Mouse (Mus musculus) CH12.LX (cell line): ENCODE measurements around the gene Bmp10. TPM values are rescaled to one million over a fixed set of nuclear protein-coding genes. Genes with fewer than 3 reads are reported as not detected.

Source experiments
- DNase-seq: peaks from one replicate; pipeline ENCODE4 v3.0.0-alpha.2; 2013; ENCODE audit errors: extremely low read depth
- H3K27ac ChIP-seq: 2 replicates; pipeline ENCODE4 v1.5.1; 2012; ENCODE audit warnings: low read depth, mild to moderate bottlenecking, control low read depth, moderate library complexity; ENCODE audit not compliant: insufficient read depth
- H3K27me3 ChIP-seq: replicated peaks from 2 replicates; pipeline ENCODE3; 2012; ENCODE audit warnings: inconsistent platforms
- H3K36me3 ChIP-seq, 2 experiments: replicated peaks in 1 of 2; 2 replicates each; pipeline versions ENCODE3 to v1.6.1; 2012; ENCODE audit warnings: inconsistent platforms in 1 of 2, low read length in 1 of 2, mild to moderate bottlenecking in 1 of 2, mixed read lengths in 1 of 2, moderate library complexity in 1 of 2; ENCODE audit not compliant: control insufficient read depth in 1 of 2, insufficient read depth in 1 of 2
- H3K4me1 ChIP-seq, 2 experiments: 2 replicates each; pipeline ENCODE4 v1.6.1; 2012; ENCODE audit warnings: inconsistent platforms in 1 of 2, moderate library complexity in 1 of 2; ENCODE audit not compliant: insufficient read depth in 2 of 2, control insufficient read depth in 1 of 2
- H3K4me2 ChIP-seq: 2 replicates; pipeline ENCODE4 v1.6.1; 2012; ENCODE audit warnings: low read depth, mild to moderate bottlenecking, control low read depth; ENCODE audit not compliant: poor library complexity, insufficient read depth, severe bottlenecking
- H3K4me3 ChIP-seq, 3 experiments: fragments of 150-350 bp in 1 of 3; sonication (generic) in 1 of 3; replicated peaks in 1 of 3; 2 replicates each; pipeline versions ENCODE3 to v1.5.1; 2011 to 2012; ENCODE audit warnings: low read depth in 2 of 3, low read length in 2 of 3, mild to moderate bottlenecking in 2 of 3, moderate library complexity in 2 of 3, control low read depth in 1 of 3, improper control_type of control experiment in 1 of 3, inconsistent platforms in 1 of 3, mixed read lengths in 1 of 3; ENCODE audit not compliant: poor library complexity in 1 of 3
- H3K79me2 ChIP-seq: replicated peaks from 2 replicates; pipeline ENCODE4 v1.6.1; 2012; ENCODE audit warnings: mild to moderate bottlenecking, moderate library complexity; ENCODE audit not compliant: control insufficient read depth, poor library complexity, insufficient read depth, severe bottlenecking; ENCODE audit errors: extremely low read depth
- H3K9ac ChIP-seq: 2 replicates; pipeline ENCODE4 v1.6.1; 2012; ENCODE audit warnings: low read depth, mild to moderate bottlenecking, control low read depth, moderate library complexity; ENCODE audit not compliant: insufficient read depth
- H3K9me3 ChIP-seq: replicated peaks from 2 replicates; pipeline ENCODE3; 2012; ENCODE audit warnings: low read length, inconsistent platforms, mixed read lengths
- CTCF ChIP-seq, 2 experiments: IDR thresholded peaks in 1 of 2; conservative IDR thresholded peaks in 1 of 2; 2 replicates each; pipeline ENCODE4 v1.5.1; 2011 to 2012; ENCODE audit warnings: low read depth in 2 of 2, low read length in 2 of 2, improper control_type of control experiment in 1 of 2, inconsistent platforms in 1 of 2, mild to moderate bottlenecking in 1 of 2, moderate library complexity in 1 of 2
- E2F4 ChIP-seq: IDR thresholded peaks from 2 replicates; pipeline ENCODE4 v1.6.1; 2011; ENCODE audit warnings: low read depth, low read length, improper control_type of control experiment; ENCODE audit not compliant: insufficient replicate concordance
- EP300 ChIP-seq: IDR thresholded peaks from 2 replicates; pipeline ENCODE4 v1.6.1; 2011; ENCODE audit warnings: low read length, improper control_type of control experiment
- GABPA ChIP-seq: IDR thresholded peaks from 2 replicates; pipeline ENCODE4 v1.6.1; 2012; ENCODE audit warnings: low read depth, low read length, improper control_type of control experiment, inconsistent platforms; ENCODE audit not compliant: insufficient replicate concordance
- HCFC1 ChIP-seq: IDR thresholded peaks from 2 replicates; pipeline ENCODE4 v1.6.1; 2012; ENCODE audit warnings: low read depth, mild to moderate bottlenecking, inconsistent platforms, low read length, improper control_type of control experiment
- IRF4 ChIP-seq: IDR thresholded peaks from 2 replicates; pipeline ENCODE4 v1.6.1; 2014; ENCODE audit warnings: low read depth, mild to moderate bottlenecking, inconsistent platforms, low read length, improper control_type of control experiment
- JUND ChIP-seq: conservative IDR thresholded peaks from 2 replicates; pipeline ENCODE4 v1.6.1; 2011; ENCODE audit warnings: low read depth, low read length, improper control_type of control experiment
- MAX ChIP-seq: IDR thresholded peaks from 2 replicates; pipeline ENCODE4 v1.6.1; 2011; ENCODE audit warnings: low read length, improper control_type of control experiment
- MAZ ChIP-seq: IDR thresholded peaks from 2 replicates; pipeline ENCODE4 v1.6.1; 2012; ENCODE audit warnings: low read depth, mild to moderate bottlenecking, inconsistent platforms, low read length, improper control_type of control experiment, moderate library complexity
- MXI1 ChIP-seq: IDR thresholded peaks from 2 replicates; pipeline ENCODE4 v1.6.1; 2011; ENCODE audit warnings: mild to moderate bottlenecking, low read depth, low read length, improper control_type of control experiment
- MYC ChIP-seq: IDR thresholded peaks from 2 replicates; pipeline ENCODE4 v1.6.1; 2011; ENCODE audit warnings: low read depth, mild to moderate bottlenecking, improper control_type of control experiment, low read length
- NELFE ChIP-seq: IDR thresholded peaks from 2 replicates; pipeline ENCODE4 v1.6.1; 2011; ENCODE audit warnings: low read depth, low read length, improper control_type of control experiment
- POLR2AphosphoS2 ChIP-seq: IDR thresholded peaks from 2 replicates; pipeline ENCODE4 v1.6.1; 2011; ENCODE audit warnings: low read depth, low read length, improper control_type of control experiment
- RAD21 ChIP-seq: IDR thresholded peaks from 2 replicates; pipeline ENCODE4 v1.6.1; 2011; ENCODE audit warnings: low read depth, mild to moderate bottlenecking, low read length, improper control_type of control experiment, moderate library complexity
- SIN3A ChIP-seq: IDR thresholded peaks from 2 replicates; pipeline ENCODE4 v1.6.1; 2012; ENCODE audit warnings: low read length, improper control_type of control experiment, inconsistent platforms
- SMC3 ChIP-seq: IDR thresholded peaks from 2 replicates; pipeline ENCODE4 v1.6.1; 2011; ENCODE audit warnings: low read depth, low read length, improper control_type of control experiment
- UBTF ChIP-seq: IDR thresholded peaks from 2 replicates; pipeline ENCODE4 v1.6.1; 2012; ENCODE audit warnings: low read depth, mild to moderate bottlenecking, inconsistent platforms, low read length, improper control_type of control experiment, moderate library complexity
- USF2 ChIP-seq: conservative IDR thresholded peaks from 2 replicates; pipeline ENCODE4 v1.6.1; 2011; ENCODE audit warnings: low read depth, low read length, improper control_type of control experiment
- ZC3H11A ChIP-seq: IDR thresholded peaks from 2 replicates; pipeline ENCODE4 v1.6.1; 2012; ENCODE audit warnings: low read depth, mild to moderate bottlenecking, inconsistent platforms, low read length, improper control_type of control experiment
- ZKSCAN1 ChIP-seq: IDR thresholded peaks from 2 replicates; pipeline ENCODE4 v1.6.1; 2012; ENCODE audit warnings: low read depth, inconsistent platforms, low read length, improper control_type of control experiment, borderline replicate concordance
- ZNF384 ChIP-seq: IDR thresholded peaks from 2 replicates; pipeline ENCODE4 v1.6.1; 2012; ENCODE audit warnings: low read depth, low read length, improper control_type of control experiment, inconsistent platforms
- dilution Hi-C: fragments of 300-500 bp; cut with MboI; formaldehyde crosslinking; loops from 2 replicates; pipeline ENCODE4 v1.14.3; 2020; ENCODE audit warnings: low sequenced_read_pairs; ENCODE audit not compliant: extremely low pct_unique_long_range_greater_than_20kb, extremely low pct_ligation_motif_present
- in situ Hi-C: fragments of 300-500 bp; cut with MboI; formaldehyde crosslinking; loops from 3 replicates; pipeline ENCODE4 v1.14.3; 2019; ENCODE audit warnings: low sequenced_read_pairs, low pct_ligation_motif_present, low pct_unique_long_range_greater_than_20kb, mixed read lengths
- polyA plus RNA-seq: library from polyadenylated mRNA; unstranded; fragments of >175 nt; gene quantifications from 2 replicates; pipeline ENCODE4 v1.2.1, GENCODE M21; 2012; ENCODE audit warnings: low read depth; ENCODE audit not compliant: insufficient read length
- total RNA-seq, 2 experiments: library from RNA; depleted of rRNA; stranded (reverse); fragments of 300-350 nt in 1 of 2; fragments of >200 nt in 1 of 2; gene quantifications; 2 replicates each; pipeline ENCODE4 v1.2.3; 2012 to 2014

Gene Bmp10
- total and polyA plus RNA-seq, 3 experiments, result not detected

DNA sequence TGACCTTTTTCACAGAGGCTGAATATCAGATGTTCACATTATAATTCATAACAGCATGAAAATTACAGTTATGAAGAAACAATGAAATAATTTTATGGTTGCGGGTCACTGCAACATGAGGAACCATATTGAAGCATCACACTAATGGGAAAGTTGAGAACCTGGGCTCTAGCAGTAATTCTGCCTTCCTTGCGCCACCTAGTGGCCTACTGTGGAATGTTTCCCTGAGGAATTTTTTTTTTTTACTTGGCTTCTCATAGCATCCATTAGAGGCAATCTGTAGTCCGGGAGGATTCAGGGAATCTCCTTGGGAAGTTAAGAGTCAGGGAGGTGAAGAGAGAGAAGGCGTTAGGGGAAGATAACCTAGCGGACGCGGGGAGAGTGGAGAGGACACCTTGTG lies 42.6 kb upstream of the Bmp10 start:
- peaks cover 0 to 20% of the 10 kb centered on the region in 2 experiments; a peak in 2 of 4 replicates for H3K4me1 ChIP-seq
- H3K27me3 ChIP-seq, result peaks cover 8% of the 10 kb centered on the region
- no peak overlapping the region for H3K4me3 ChIP-seq
- H3K27ac ChIP-seq, result no peak overlapping the region
- no peaks in the 10 kb centered on the region for H3K9me3 ChIP-seq
- H3K36me3 ChIP-seq, result no peaks in the 10 kb centered on the region
- dilution Hi-C loops, result no loop called here
- no peak overlapping the region for H3K9ac ChIP-seq
- no peak overlapping the region for H3K4me2 ChIP-seq
- peak; percentile 65 for DNase-seq
- H3K79me2 ChIP-seq, result no peaks in the 10 kb centered on the region
- TF ChIP-seq ZKSCAN1 (no peak), ZC3H11A (no peak), RAD21 (peak; percentile 60), IRF4 (no peak), SMC3 (peak; percentile 68), GABPA (no peak), EP300 (no peak), CTCF (conservative IDR thresholded peaks at IDR 0.05 in 1 of 2, IDR thresholded peaks at IDR 0.05 in 1 of 2; ENCODE audit: low read depth in 2 of 2, low read length in 2 of 2) (peak; percentile 88 to 89), MAZ (no peak), ZNF384 (peak; percentile 97)
- in situ Hi-C loops, result no loop called here

DNA sequence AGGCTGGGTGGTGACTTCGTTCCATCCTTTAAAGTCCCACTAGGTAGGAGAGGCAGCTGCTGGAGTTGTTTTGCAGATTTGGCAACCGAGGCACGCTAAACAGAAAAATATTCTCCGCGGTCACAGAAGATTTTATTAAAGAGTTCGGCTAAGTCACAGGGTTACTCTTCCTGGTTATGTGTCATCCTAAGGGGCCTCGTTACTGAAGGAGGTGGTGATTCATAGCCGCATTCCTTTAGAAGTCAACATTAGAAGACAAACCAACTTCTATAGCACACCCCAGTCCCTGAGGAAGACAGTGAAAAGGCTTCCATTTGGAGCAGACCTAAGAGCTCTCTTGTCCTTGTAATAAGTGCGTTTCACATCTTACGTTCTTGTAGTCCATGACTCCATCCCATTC lies 42.1 kb upstream of the Bmp10 start:
- TF ChIP-seq MYC (no peak), NELFE (no peak), USF2 (no peak), ZC3H11A (no peak), SMC3 (no peak), UBTF (no peak), MXI1 (no peak), POLR2AphosphoS2 (no peak), E2F4 (no peak), JUND (no peak), HCFC1 (no peak), SIN3A (no peak), MAX (no peak)

More for the DNA sequence above, 42.1 kb upstream of the Bmp10 start:
- dilution Hi-C loops, result no loop called here
- Histone ChIP-seq H3K36me3 (no peaks in the 10 kb centered on the region), H3K4me1 (peaks cover 0 to 17% of the 10 kb centered on the region in 2 experiments; a peak in 2 of 4 replicates), H3K4me3 (no peak overlapping the region), H3K27ac (no peak overlapping the region), H3K9me3 (no peaks in the 10 kb centered on the region), H3K27me3 (peaks cover 8% of the 10 kb centered on the region), H3K9ac (no peak overlapping the region), H3K79me2 (no peaks in the 10 kb centered on the region), H3K4me2 (no peak overlapping the region)
- DNase-seq, result no peak
- in situ Hi-C loops, result no loop called here
